Mouse (Mus musculus): Measurements from ENCODE around the gene Gfm1. TPM values are rescaled to one million over a fixed set of nuclear protein-coding genes. Genes with fewer than 3 reads are reported as not detected.

Gene Gfm1
- 100 to 1,000 TPM; 105 to 108 TPM for total RNA-seq (2021)
- long read RNA-seq, experiment 1, full-length matches to known transcripts = 128 of 151 reads
- long read RNA-seq, experiment 1, partial matches to known transcripts = 13 of 151 reads
- long read RNA-seq, experiment 1, other reads (novel, unspliced or antisense) = 10 of 151 reads
- long read RNA-seq, experiment 2, full-length matches to known transcripts = 73 of 83 reads
- long read RNA-seq, experiment 2, partial matches to known transcripts = 2 of 83 reads
- long read RNA-seq, experiment 2, other reads (novel, unspliced or antisense) = 8 of 83 reads

GRCm38 (mm10) chr3:67429999-67430380 is at the start of gene Gfm1:
Gene Gfm1 (plus strand): TSS chr3:67430096.
- peak; percentile 89 for DNase-seq (ENCODE audit: low spot score)

DNA sequence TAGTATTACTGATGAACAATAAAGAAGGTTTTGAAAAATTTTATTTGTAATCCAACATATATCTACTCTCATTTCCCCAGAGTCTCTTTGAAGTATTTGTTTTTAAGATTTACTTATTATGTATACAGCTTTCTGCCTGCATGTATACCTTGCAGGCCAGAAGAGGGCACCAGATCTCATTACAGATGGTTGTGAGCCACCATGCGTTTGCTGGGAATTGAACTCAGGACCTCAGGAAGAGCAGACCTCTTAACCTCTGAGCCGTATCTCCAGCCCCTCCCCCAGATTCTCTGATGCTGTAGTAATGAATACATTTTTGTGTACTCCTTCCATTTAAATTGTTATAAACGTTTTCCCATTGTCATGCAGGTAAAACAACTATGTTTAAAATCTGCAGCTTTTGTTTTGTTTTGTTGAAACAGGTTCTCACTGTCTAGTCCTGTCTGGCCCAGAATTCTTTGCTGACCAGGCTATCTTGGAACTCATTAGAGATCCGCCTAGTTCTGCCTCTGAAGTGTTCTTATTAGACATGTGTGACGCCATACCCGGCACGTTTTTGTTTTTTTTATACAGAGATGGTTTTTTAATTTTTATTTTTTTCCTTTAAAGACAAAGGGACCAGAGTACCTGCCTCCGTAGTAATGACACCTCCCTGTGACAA is 428 bp upstream of the Gfm1 start:
- no peak for DNase-seq (ENCODE audit: low spot score)

DNA sequence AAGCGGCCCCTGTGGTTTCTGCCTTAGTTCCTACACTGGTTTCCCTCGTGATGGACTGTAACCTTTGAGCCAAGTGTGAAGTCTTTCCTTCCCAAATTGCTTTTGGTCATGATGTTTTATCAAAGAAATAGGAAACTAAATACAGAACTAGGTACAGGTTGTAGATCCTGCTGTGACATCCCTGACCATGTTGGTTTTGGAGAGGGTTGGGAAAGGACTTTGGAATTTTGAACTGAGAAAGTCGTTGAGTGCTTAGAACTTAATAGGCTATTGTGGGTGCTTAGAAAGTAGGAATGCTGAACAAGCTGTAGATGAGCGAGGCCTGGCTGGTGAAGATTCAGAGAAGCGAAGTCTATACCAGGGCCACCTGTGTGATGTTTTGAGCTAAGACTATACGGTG is 4.1 kb downstream of the Gfm1 start:
- no peak for DNase-seq (ENCODE audit: low spot score)

DNA sequence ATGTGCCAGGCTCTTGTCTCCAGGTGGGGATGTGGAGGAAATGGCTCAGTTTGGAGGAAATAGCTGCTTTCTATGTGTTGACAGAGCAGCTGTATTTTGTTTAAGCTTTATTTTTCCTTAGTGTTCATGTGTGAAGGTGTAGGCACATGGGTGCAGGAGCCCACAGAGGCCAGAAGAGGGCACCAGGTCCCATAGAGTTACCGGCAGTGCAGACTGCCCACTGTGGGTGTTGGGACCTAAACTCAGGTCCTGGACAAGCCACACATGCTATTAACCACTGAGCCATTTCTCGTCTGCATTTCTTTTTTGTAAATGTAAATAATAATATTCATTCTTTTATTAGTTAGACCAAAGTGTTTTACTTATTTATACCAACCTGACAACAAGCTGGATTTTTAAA is 17.2 kb downstream of the Gfm1 start:
- no peak for DNase-seq (ENCODE audit: low spot score)

GRCm38 (mm10) chr3:67449660-67450059 is 19.8 kb downstream of the Gfm1 start:
- no peak for DNase-seq (ENCODE audit: low spot score)

DNA sequence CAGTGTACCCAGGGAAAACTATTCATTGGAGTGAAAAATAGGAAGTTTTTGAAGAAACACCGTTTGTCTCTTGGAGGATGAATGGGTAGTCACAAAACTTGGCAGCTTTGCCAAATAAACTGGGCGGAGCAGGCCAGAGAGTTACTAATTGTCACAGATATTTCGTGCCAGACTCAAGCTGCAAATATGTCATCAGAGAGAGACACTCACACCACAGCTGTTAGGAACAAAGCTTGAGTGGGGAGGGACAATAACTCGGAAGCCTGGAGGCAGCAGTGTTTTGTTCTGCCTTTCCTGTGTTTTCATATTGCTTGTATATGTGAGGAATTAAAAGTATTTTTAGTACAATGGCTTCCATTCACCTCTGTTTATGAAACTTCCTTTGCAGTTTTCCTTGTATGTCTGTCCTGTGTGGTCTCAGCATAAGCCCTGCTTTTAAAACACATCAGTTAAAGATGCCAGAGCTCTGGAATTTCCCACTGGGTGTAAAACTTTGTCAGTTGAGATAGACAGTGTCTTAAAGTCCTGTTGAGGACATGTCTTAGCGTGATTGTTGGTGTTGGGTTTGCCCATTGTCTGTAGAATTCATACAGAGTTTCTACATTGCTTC is 20.8 kb downstream of the Gfm1 start:
- DNase-seq (ENCODE audit: low spot score) = no peak

GRCm38 (mm10) chr3:67459881-67460280 is 30.0 kb downstream of the Gfm1 start:
- no peak for DNase-seq (ENCODE audit: low spot score)

DNA sequence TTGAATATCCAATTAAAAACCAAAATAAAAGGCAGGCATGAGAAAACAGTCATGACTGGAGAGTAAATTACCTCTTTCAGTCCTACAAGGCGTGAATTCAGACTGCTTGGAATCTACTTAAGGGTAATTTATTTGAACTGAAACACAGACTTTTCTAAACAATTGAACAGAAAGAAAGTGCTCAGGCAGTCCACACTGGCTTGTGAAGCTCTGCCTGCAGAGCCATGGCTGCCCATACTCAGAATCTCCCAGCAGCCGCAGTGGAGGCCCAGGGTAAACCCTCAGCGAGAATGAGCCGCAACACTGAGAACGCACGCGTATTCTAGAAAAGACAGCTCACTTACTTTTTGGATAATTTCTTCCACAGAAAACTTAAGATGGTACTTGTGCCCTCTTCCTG is 32.1 kb downstream of the Gfm1 start:
- no peak for DNase-seq (ENCODE audit: low spot score)

DNA sequence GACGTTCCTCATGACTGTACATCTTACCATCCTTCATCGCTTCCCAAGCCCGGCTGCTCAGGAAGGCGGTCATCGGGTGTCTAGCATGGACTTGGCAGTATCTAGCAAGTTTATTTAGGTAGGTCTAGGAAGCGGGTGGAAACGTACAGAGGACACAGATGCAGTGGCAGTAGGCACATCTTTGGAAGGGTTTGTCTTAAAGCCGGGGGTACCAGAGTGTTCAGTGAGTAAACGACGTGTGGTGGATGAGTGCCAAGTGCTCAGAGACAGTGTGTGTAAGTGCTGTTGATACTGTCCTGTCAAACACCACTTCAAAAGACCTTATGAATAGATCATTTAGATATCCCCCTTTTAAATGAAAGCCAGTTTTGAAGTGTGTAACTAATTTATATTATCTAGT is 32.7 kb downstream of the Gfm1 start:
- no peak for DNase-seq (ENCODE audit: low spot score)

GRCm38 (mm10) chr3:67463001-67463400 is 33.1 kb downstream of the Gfm1 start:
- no peak for DNase-seq (ENCODE audit: low spot score)

DNA sequence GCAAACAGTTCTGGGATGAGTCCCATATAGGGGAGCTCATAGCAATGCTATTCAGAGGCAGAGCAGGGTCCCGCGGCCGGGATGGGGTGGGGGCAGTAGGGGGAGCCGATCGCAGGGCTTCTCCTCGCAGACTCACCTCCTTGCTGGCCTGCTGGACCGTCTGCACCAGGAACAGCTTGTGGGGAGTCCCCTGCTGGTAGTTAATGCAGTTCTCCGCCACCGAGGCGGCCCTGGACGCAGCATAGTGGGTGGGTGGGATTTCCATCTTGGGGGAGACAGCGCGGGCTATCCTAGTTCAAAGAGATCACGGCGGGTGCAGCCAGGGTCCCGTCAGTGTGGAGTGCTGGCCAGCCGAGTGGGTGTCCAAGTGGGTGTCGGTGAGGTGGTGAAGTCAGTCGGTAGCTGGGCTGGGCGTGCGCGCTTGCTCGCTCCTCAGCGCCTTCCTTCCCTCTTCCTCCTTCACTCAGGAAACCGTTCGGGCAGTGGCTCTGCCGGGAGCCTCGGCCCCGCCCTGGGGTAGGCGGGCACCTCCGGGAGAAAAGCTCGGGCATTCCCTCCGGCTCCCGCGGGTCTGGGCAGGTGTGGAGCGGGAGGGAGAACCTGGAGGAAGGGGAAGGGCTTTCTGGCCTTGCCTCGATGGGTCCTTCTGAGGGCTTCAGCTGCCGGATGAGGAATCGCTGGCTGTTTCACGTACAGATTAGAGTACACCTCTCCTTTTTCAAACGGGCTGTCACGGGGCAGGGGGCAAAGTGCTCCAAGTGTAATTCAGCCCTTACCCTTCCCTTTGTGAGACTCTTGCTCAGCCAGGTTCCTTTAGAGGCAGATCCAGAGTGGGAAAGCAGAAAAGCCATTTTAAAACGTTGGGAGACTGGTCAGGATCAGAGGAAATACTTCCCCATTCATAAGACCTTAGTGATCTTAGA is 33.8 kb downstream of the Gfm1 start, which contains the start of gene Lxn:
TSS of gene Lxn (minus strand) at position 477 of the 923 bp plus-strand sequence.
- peak; percentile 23 for DNase-seq (ENCODE audit: low spot score)

DNA sequence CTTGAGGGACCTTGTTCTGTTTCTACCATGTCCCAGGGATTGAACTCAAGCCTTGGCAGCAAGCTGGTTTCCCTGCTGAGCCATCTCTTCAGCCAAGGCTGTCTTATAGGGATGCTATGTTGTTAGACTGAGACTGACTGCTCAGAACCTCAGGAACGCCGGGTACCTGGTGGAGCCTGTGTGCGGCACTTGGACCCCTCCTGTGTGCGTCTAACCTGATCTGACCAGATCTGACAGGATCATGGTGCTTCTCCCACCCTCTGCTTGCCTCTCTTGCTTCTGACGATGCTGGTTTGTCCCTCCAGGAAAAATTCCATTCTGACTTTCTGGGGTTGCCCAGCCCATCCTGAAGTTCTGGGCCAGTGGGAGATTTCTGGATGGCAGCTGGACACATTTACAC is 36.7 kb downstream of the Gfm1 start:
- DNase-seq (ENCODE audit: low spot score) = no peak

- no peak for DNase-seq (ENCODE audit: low spot score)
Measured at GRCm38 (mm10) chr3:67467281-67467680, 37.4 kb downstream of the Gfm1 start.

- no peak for DNase-seq (ENCODE audit: low spot score)
Measured at GRCm38 (mm10) chr3:67471408-67472127, 41.7 kb downstream of the Gfm1 start.

DNA sequence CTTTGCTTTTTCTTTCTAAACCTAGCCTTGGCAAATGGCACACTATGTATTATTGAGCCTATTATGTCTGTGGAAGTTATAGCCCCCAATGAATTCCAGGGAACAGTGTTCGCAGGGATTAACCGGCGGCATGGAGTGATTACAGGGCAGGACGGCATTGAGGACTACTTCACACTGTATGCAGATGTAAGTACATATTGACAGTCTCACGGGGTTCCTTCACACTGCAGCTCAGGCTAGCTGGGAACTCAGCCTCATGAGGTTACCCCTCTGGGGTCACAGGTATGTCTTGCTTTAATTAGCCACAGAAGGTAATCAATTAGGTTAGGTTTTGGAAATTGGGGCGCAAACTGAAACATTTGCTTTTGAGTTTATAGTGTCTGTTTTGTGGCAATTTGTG is 43.5 kb downstream of the Gfm1 start:
- no peak for DNase-seq (ENCODE audit: low spot score)

GRCm38 (mm10) chr3:67479806-67480205 is 49.9 kb downstream of the Gfm1 start:
- no peak for DNase-seq (ENCODE audit: low spot score)

- no peak for DNase-seq (ENCODE audit: low spot score)
Measured at GRCm38 (mm10) chr3:67482400-67482799, 52.5 kb downstream of the Gfm1 start.

DNA sequence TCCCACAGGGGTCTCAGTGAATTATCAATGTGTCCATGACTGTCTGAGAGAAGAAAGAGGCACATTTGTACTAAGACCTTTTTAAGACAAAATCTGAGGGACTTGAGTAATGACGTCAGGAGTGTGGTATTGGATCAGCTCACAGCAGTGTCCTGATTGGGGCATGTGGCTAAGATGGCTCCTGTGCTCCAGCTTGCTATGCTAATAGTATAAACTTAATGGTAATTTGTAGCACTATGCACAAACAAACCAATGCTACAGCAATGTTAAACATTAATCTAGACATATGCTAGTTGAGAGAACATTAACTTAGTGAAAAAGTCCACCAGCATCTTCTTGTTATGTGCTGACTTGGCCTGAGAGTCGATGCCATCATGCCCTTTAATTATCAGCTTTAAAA is 55.3 kb downstream of the Gfm1 start:
- DNase-seq (ENCODE audit: low spot score) = no peak

DNA sequence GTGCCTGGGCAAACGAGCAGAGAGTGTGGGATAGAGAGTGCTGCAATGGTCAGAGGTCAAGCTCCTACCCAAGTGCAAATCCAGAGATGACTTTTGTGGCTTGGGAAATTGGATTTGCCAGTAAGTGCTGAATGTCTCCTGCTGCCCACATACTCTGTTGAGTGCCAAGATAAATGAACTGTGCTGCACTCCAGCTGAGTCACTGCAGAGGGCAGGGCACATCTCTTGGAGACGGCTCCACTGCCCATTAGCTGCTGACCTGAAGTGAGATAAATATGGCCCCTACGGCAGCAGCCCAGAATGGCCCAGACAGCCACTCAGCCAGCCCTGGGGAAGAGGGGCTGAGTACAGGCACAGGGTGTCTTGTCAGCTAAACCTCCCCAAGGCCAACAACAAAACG is 60.3 kb downstream of the Gfm1 start:
- no peak for DNase-seq (ENCODE audit: low spot score)

- DNase-seq (ENCODE audit: low spot score) = no peak
Measured at GRCm38 (mm10) chr3:67492086-67492869, 62.4 kb downstream of the Gfm1 start.

All from gastrocnemius, adult 18-20 months (tissue).